ENCODE assay signal across 12 mouse cellular contexts in the genomic region with DNA sequence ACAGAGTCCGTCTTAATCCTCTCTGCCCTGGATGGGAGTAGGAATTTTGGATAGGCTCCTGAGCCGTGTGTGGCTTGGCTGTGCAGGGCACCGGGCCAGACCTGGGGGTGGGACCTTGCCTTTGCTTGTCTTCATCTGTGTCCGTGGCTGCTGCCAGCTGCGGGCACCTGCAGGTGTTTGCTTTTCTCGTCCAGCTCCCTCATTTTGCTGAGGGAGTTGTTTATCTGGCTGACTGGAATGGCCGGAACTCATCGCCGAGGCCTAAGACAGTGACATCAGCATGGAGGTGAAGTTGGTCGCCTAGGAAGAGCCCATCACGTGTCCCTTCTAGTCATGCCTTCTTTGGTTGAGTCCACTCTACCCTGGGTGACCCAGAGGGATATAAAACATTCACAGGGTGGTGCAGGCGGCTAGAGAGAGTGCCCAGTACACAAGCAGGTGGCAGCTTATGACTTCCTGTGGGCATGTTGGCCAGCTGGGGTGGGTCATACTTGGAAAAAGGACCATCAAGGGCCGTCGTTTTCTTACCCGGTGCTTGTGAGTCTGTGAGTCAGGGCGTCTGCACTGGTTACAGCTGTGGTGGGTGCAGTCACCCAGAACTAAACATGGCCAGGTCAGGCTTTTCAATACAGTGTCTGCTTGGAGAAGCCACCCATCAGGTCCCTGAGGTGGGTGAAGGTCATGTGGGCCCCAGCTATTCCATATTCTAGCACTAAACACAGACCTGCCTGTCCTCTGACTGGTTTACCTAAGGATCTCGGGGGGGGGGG. TPM values are rescaled to one million over a fixed set of nuclear protein-coding genes. Genes with fewer than 3 reads are reported as not detected.
DNase-seq lines count a peak whose midpoint lies in the region; ATAC-seq and TF ChIP-seq lines count a peak whose summit lies in the region.
"Had no signal": no experiment of that assay in that cellular context is flagged by ENCODE, and none has a peak within 500 bp of the region (broad histone marks: within the 10 kb centered on the region; RNA-seq: fewer than 3 reads in every experiment).

No protein-coding gene starts in this region.

- no peak overlapping the region for H3K9ac ChIP-seq in lung, postnatal 0 days (replicated peaks; ENCODE audit: low read depth)
- H3K9ac ChIP-seq in stomach, postnatal 0 days (ENCODE audit: low read length): no peak overlapping the region
- H3K9ac ChIP-seq: liver, embryonic 13.5 days had no signal

- DNase-seq in lung, postnatal 0 days (ENCODE audit: low spot score): no peak
- no peak for DNase-seq in lung, postnatal 25 days (ENCODE audit: low spot score)
- DNase-seq in hindbrain, embryonic 10.5 days (ENCODE audit: low spot score): no peak
- peak; percentile 78 for DNase-seq in kidney, postnatal 10 days
- DNase-seq in stomach, postnatal 0 days (ENCODE audit: low spot score): peak; percentile 51
- DNase-seq in limb, embryonic 10.5 days (ENCODE audit: low spot score): no peak
- no peak for DNase-seq in heart, postnatal 14 days
- no peak for DNase-seq in left cerebral cortex, adult 9 months (ENCODE audit: low spot score in 2 of 2)
- DNase-seq: liver, embryonic 13.5 days; thymus, adult 18-20 months had no signal

- no peak for TF ChIP-seq CTCF in lung, postnatal 0 days (IDR thresholded peaks at IDR 0.05)
- TF ChIP-seq CTCF in stomach, postnatal 0 days (IDR thresholded peaks at IDR 0.05; ENCODE audit: low read depth): no peak

- intact Hi-C loops in heart, postnatal 14 days (cut with DNase I): no loop called here

- ATAC-seq in lung, postnatal 0 days: no peak
- no peak for ATAC-seq in stomach, postnatal 0 days (ENCODE audit: low FRiP score, low TSS enrichment)

- peaks cover 36% of the 10 kb centered on the region for H3K4me1 ChIP-seq in lung, postnatal 0 days (ENCODE audit: insufficient read depth, low read depth, low read length)
- peaks cover 99% of the 10 kb centered on the region for H3K4me1 ChIP-seq in hindbrain, embryonic 10.5 days (replicated peaks)
- peaks cover 23% of the 10 kb centered on the region for H3K4me1 ChIP-seq in stomach, postnatal 0 days (replicated peaks; ENCODE audit: control insufficient read depth, insufficient read depth)
- H3K4me1 ChIP-seq in limb, embryonic 10.5 days: peaks cover 98% of the 10 kb centered on the region

- H3K36me3 ChIP-seq in lung, postnatal 0 days (ENCODE audit: insufficient read depth, low read length): peaks cover 6% of the 10 kb centered on the region; the same call in 1 of the 2 replicates
- H3K36me3 ChIP-seq in hindbrain, embryonic 10.5 days: peaks cover 38% of the 10 kb centered on the region
- peaks cover 5% of the 10 kb centered on the region; the same call in 1 of the 2 replicates for H3K36me3 ChIP-seq in stomach, postnatal 0 days (ENCODE audit: control insufficient read depth, insufficient read depth, low read length)
- H3K36me3 ChIP-seq in limb, embryonic 10.5 days: peaks cover 85% of the 10 kb centered on the region

- no peak for TF ChIP-seq EP300 in lung, postnatal 0 days (IDR thresholded peaks at IDR 0.05)
- TF ChIP-seq EP300 in stomach, postnatal 0 days (optimal IDR thresholded peaks at IDR 0.05): no peak

- H3K27ac ChIP-seq in lung, postnatal 0 days (ENCODE audit: low read length): peak overlapping the region; percentile 21; the same call in 1 of the 2 replicates
- H3K27ac ChIP-seq in hindbrain, embryonic 10.5 days: peak overlapping the region; percentile 90
- peak overlapping the region; percentile 42 for H3K27ac ChIP-seq in stomach, postnatal 0 days (replicated peaks)
- no peak overlapping the region for H3K27ac ChIP-seq in limb, embryonic 10.5 days
- H3K27ac ChIP-seq: liver, embryonic 13.5 days had no signal

- WGBS in lung, postnatal 0 days: 42% methylated on average over 17 of the region's 17 CpGs
- 86% methylated on average over 17 of the region's 17 CpGs for WGBS in hindbrain, embryonic 10.5 days
- 44% methylated on average over 17 of the region's 17 CpGs for WGBS in stomach, postnatal 0 days
- WGBS in limb, embryonic 10.5 days: 90% methylated on average over 17 of the region's 17 CpGs

- no peaks in the 10 kb centered on the region for H3K9me3 ChIP-seq in lung, postnatal 0 days (ENCODE audit: low read length)
- no peaks in the 10 kb centered on the region for H3K9me3 ChIP-seq in hindbrain, embryonic 10.5 days
- no peaks in the 10 kb centered on the region for H3K9me3 ChIP-seq in stomach, postnatal 0 days (ENCODE audit: control insufficient read depth, low read length)
- no peaks in the 10 kb centered on the region for H3K9me3 ChIP-seq in limb, embryonic 10.5 days (replicated peaks)
- H3K9me3 ChIP-seq: liver, embryonic 13.5 days; neural tube, embryonic 12.5 days had no signal

- no peaks in the 10 kb centered on the region for H3K27me3 ChIP-seq in lung, postnatal 0 days (replicated peaks; ENCODE audit: insufficient read depth, low read length)
- H3K27me3 ChIP-seq in hindbrain, embryonic 10.5 days (ENCODE audit: insufficient read depth, poor library complexity, severe bottlenecking): no peaks in the 10 kb centered on the region
- H3K27me3 ChIP-seq in stomach, postnatal 0 days (ENCODE audit: control insufficient read depth, insufficient read depth, low read length): no peaks in the 10 kb centered on the region
- no peaks in the 10 kb centered on the region for H3K27me3 ChIP-seq in limb, embryonic 10.5 days (ENCODE audit: low read depth, poor library complexity, severe bottlenecking)
- H3K27me3 ChIP-seq: liver, embryonic 13.5 days; neural tube, embryonic 12.5 days had no signal

- H3K4me2 ChIP-seq in lung, postnatal 0 days (replicated peaks; ENCODE audit: low read depth, low read length): no peak overlapping the region
- no peak overlapping the region for H3K4me2 ChIP-seq in stomach, postnatal 0 days (replicated peaks; ENCODE audit: low read depth)
- H3K4me2 ChIP-seq: liver, embryonic 13.5 days had no signal

- no peak overlapping the region for H3K4me3 ChIP-seq in lung, postnatal 0 days (ENCODE audit: low read depth, low read length)
- H3K4me3 ChIP-seq in hindbrain, embryonic 10.5 days: no peak overlapping the region
- H3K4me3 ChIP-seq in stomach, postnatal 0 days (ENCODE audit: low read depth, low read length): no peak overlapping the region
- H3K4me3 ChIP-seq in limb, embryonic 10.5 days: no peak overlapping the region
- H3K4me3 ChIP-seq: liver, embryonic 13.5 days; neural tube, embryonic 12.5 days had no signal

RNA-seq across cellular contexts. Expression of gene Lasp1, which starts 15.1 kb away (rescaled TPM):
- 96.4 and 107 TPM in 2 replicates for polyA plus RNA-seq in lung, postnatal 0 days (2015; fragmentation: Nextera tagmentation; extraction: Ambion mirVana)
- 77.7 and 90.1 TPM in 2 replicates for polyA plus RNA-seq in hindbrain, embryonic 10.5 days (2016; fragmentation: Nextera tagmentation; extraction: Ambion mirVana)
- 84.0 and 90.1 TPM in 2 replicates for polyA plus RNA-seq in stomach, postnatal 0 days (2015; fragmentation: Nextera tagmentation; extraction: Ambion mirVana)
- 90.0 and 110 TPM in 2 replicates for polyA plus RNA-seq in limb, embryonic 10.5 days (2016; fragmentation: Nextera tagmentation; extraction: Ambion mirVana)
- total RNA-seq in heart, postnatal 14 days (2021): 10 to 100 TPM; 47.8 to 49.6 TPM

RNA-seq across cellular contexts. Expression of gene B230217C12Rik, which starts 26.6 kb away (rescaled TPM):
- 1.3 and 1.5 TPM in 2 replicates for polyA plus RNA-seq in lung, postnatal 0 days (2015; fragmentation: Nextera tagmentation; extraction: Ambion mirVana)
- polyA plus RNA-seq in hindbrain, embryonic 10.5 days (2016; fragmentation: Nextera tagmentation; extraction: Ambion mirVana): 10.0 and 12.3 TPM in 2 replicates
- polyA plus RNA-seq in stomach, postnatal 0 days (2015; fragmentation: Nextera tagmentation; extraction: Ambion mirVana): 1.1 and 1.9 TPM in 2 replicates
- 10.9 and 14.0 TPM in 2 replicates for polyA plus RNA-seq in limb, embryonic 10.5 days (2016; fragmentation: Nextera tagmentation; extraction: Ambion mirVana)
- total RNA-seq in heart, postnatal 14 days (2021): 1 to 10 TPM in 1 of 2 experiments, under 1 TPM in 1; 0.95 to 1.1 TPM
- total RNA-seq: granulocyte monocyte progenitor cell, adult 5-6 weeks had no signal

RNA-seq across cellular contexts. Expression of gene Rpl23, which starts 31.7 kb away (rescaled TPM):
- polyA plus RNA-seq in lung, postnatal 0 days (2015; fragmentation: Nextera tagmentation; extraction: Ambion mirVana): 464 and 478 TPM in 2 replicates
- polyA plus RNA-seq in hindbrain, embryonic 10.5 days (2016; fragmentation: Nextera tagmentation; extraction: Ambion mirVana): 381 and 439 TPM in 2 replicates
- polyA plus RNA-seq in stomach, postnatal 0 days (2015; fragmentation: Nextera tagmentation; extraction: Ambion mirVana): 585 and 586 TPM in 2 replicates
- polyA plus RNA-seq in limb, embryonic 10.5 days (2016; fragmentation: Nextera tagmentation; extraction: Ambion mirVana): 449 and 506 TPM in 2 replicates
- 100 to 1,000 TPM; 503 to 533 TPM for total RNA-seq in heart, postnatal 14 days (2021)

RNA-seq across cellular contexts. Expression of gene 1700001P01Rik, which starts 38.2 kb away (rescaled TPM):
- not detected in 2 replicates for polyA plus RNA-seq in lung, postnatal 0 days (2015; fragmentation: Nextera tagmentation; extraction: Ambion mirVana)
- polyA plus RNA-seq in hindbrain, embryonic 10.5 days (2016; fragmentation: Nextera tagmentation; extraction: Ambion mirVana): 0.37 and 0.80 TPM in 2 replicates
- polyA plus RNA-seq in stomach, postnatal 0 days (2015; fragmentation: Nextera tagmentation; extraction: Ambion mirVana): not detected in 2 replicates
- 0.43 and 0.74 TPM in 2 replicates for polyA plus RNA-seq in limb, embryonic 10.5 days (2016; fragmentation: Nextera tagmentation; extraction: Ambion mirVana)
- total RNA-seq in heart, postnatal 14 days (2021): under 1 TPM in 1 of 2 experiments, not detected in 1; 0.65 TPM
- total RNA-seq: granulocyte monocyte progenitor cell, adult 5-6 weeks had no signal

RNA-seq across cellular contexts. Expression of gene Cwc25, which starts 47.6 kb away (rescaled TPM):
- polyA plus RNA-seq in lung, postnatal 0 days (2015; fragmentation: Nextera tagmentation; extraction: Ambion mirVana): 12.7 and 13.2 TPM in 2 replicates
- polyA plus RNA-seq in hindbrain, embryonic 10.5 days (2016; fragmentation: Nextera tagmentation; extraction: Ambion mirVana): 19.4 and 20.6 TPM in 2 replicates
- polyA plus RNA-seq in stomach, postnatal 0 days (2015; fragmentation: Nextera tagmentation; extraction: Ambion mirVana): 9.0 TPM in 2 replicates
- 17.8 and 21.6 TPM in 2 replicates for polyA plus RNA-seq in limb, embryonic 10.5 days (2016; fragmentation: Nextera tagmentation; extraction: Ambion mirVana)
- total RNA-seq in heart, postnatal 14 days (2021): 10 to 100 TPM in 1 of 2 experiments, 1 to 10 TPM in 1; 8.9 to 10.6 TPM

Comparison
In these comparisons a context has a peak if more than half of its experiments do, and no peak if none do; other contexts are left out.
1. DNase-seq: peak in kidney, postnatal 10 days (single experiment) and stomach, postnatal 0 days (single experiment); none in lung, postnatal 0 days (single experiment), lung, postnatal 25 days (single experiment), hindbrain, embryonic 10.5 days (single experiment), limb, embryonic 10.5 days (single experiment), heart, postnatal 14 days (0 of 2) and left cerebral cortex, adult 9 months (0 of 2).